Mouse (Mus musculus) granulocyte monocyte progenitor cell, adult 5-6 weeks (primary cell): ENCODE results near the gene Gm10198. TPM values are rescaled to one million over a fixed set of nuclear protein-coding genes. Genes with fewer than 3 reads are reported as not detected.
A peak's percentile ranks its signal among the peaks of the same experiment; 100 is the strongest.

ENCODE experiments used
- ATAC-seq: replicated peaks from 2 replicates; pipeline ENCODE4 v1.8.0; 2016; ENCODE audit warnings: mild to moderate bottlenecking, moderate TSS enrichment, inconsistent platforms; ENCODE audit not compliant: poor library complexity, severe bottlenecking
- total RNA-seq, 2 experiments: library from RNA; stranded (forward) in 1 of 2; stranded (reverse) in 1 of 2; fragments of 200-712, 200-1000 nt in 1 of 2; fragments of >200 nt in 1 of 2; fragmentation: Nextera tagmentation in 1 of 2; gene quantifications; 2 replicates each; pipeline ENCODE4 v1.2.3; 2014 to 2017

The Gm10198 gene
- total RNA-seq, 2 experiments from 2014 or later = not detected

GRCm38 (mm10) chr13:111634163-111635160 is 41.9 kb downstream of the Gm10198 start:
- ATAC-seq = peak; percentile 92

DNA sequence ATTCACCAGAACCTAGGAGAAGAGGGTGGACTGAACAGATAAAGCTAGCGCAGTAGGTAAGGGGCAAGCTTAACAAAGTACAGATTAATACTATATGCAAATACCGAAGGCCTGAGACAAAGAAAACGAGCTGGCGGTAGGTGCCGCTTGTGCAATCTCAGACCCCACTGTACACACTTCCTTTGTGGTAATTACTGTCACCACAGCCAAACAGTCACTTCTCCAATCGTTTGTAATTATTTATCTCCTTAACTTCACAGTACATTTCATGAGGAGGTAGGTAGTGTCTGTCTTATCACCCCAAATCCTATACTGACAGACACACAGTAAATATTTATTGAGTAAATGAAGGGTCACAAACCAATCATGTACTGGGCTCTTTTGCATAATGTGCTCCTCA is 47.7 kb downstream of the Gm10198 start:
- ATAC-seq = peak; percentile 96

Other genes with a start within 250 kb of the Gm10198 start
- 78.4 and 87.0 TPM in 2 replicates for gene Gpbp1, start 102.7 kb upstream of the Gm10198 start, total RNA-seq (2014; fragmentation: Nextera tagmentation)
- 140 and 154 TPM in 2 replicates for gene Gpbp1, start 102.7 kb upstream of the Gm10198 start, total RNA-seq (2017)
- gene Gm49496, start 42.8 kb upstream of the Gm10198 start, total RNA-seq (2014; fragmentation: Nextera tagmentation) = not detected in 2 replicates
- gene Gm49496, start 42.8 kb upstream of the Gm10198 start, total RNA-seq (2017) = not detected in 2 replicates
- 30.9 and 33.6 TPM in 2 replicates for gene Mier3, start 88.2 kb downstream of the Gm10198 start, total RNA-seq (2014; fragmentation: Nextera tagmentation)
- gene Mier3, start 88.2 kb downstream of the Gm10198 start, total RNA-seq (2017) = 41.0 and 51.9 TPM in 2 replicates
- gene Map3k1, start 216.2 kb downstream of the Gm10198 start, total RNA-seq (2014; fragmentation: Nextera tagmentation) = 33.6 and 43.6 TPM in 2 replicates
- 54.3 and 66.2 TPM in 2 replicates for gene Map3k1, start 216.2 kb downstream of the Gm10198 start, total RNA-seq (2017)